Mouse (Mus musculus) central nervous system, embryonic 18 days (tissue): ENCODE results near the gene Tnfrsf25. TPM values are rescaled to one million over a fixed set of nuclear protein-coding genes. Genes with fewer than 3 reads are reported as not detected.

Source experiments
- polyA plus RNA-seq: library from polyadenylated mRNA; depleted of rRNA; stranded (reverse); fragments of >200 nt; gene quantifications from 2 replicates; pipeline ENCODE4 v1.2.3, GENCODE M21; 2012; rRNA removed

Gene Tnfrsf25
- 3.6 and 4.4 TPM in 2 replicates for polyA plus RNA-seq

DNA sequence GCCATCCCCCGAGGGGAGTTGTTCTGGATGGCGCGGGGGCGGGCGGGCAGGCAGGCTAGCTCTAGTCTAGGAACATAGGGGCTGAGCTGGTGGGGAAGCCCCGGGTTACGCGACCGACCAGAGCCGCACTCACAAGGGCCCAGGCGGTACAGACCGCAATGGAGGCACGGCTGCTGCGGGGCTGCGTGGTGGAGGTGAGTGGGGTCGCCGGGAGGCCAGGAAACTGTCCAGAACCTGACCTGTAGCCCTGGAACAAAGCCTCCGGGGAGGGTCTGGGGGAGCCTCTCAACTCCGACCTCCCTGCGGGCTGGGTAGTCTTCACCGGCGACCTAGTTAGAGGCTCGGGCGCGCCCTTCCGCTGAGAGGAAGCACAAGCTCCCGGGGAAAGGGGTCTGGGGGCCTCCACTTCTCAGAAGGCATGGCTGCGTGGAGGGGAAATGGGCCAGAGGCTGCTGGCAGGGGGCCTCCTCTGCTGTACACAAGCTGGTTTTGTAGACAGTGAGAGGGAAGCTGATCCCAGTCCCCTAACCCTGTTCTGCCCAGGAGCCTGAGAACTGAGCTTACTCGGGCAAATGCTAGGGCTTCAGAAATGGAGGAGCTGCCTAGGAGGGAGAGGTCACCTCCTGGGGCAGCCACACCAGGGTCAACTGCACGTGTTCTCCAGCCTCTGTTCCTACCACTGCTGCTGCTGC lies at the start of gene Tnfrsf25:
Gene Tnfrsf25 (plus strand): TSS at position 14 of the 692 bp plus-strand sequence.

DNA sequence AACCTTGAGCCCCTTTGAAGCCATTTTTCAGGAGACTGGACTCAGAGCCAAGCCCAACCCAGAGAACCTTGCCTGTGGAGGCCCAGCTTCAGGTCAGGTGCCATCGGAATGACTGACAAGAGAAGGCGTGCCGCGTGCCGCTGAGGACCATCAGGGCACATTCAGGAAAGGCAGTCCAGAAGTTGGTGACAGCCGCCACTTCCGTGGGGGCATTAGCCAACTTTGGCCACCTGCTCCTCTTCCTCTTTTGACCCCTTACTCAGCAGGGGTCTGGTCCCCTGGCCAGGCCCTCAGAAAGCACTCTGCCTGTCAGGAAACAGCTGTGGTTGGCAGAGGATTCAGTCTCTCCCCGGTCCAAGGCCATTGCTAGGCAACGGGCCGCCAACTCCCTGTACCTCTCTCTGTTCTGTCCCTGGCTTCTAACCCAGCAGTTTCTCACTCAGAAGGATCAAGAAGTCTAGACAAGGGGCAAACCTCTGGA lies 43.6 kb upstream of the Tnfrsf25 start, which contains the start of gene Plekhg5:
Gene Plekhg5 (plus strand): TSS at position 378 of the 481 bp plus-strand sequence.

DNA sequence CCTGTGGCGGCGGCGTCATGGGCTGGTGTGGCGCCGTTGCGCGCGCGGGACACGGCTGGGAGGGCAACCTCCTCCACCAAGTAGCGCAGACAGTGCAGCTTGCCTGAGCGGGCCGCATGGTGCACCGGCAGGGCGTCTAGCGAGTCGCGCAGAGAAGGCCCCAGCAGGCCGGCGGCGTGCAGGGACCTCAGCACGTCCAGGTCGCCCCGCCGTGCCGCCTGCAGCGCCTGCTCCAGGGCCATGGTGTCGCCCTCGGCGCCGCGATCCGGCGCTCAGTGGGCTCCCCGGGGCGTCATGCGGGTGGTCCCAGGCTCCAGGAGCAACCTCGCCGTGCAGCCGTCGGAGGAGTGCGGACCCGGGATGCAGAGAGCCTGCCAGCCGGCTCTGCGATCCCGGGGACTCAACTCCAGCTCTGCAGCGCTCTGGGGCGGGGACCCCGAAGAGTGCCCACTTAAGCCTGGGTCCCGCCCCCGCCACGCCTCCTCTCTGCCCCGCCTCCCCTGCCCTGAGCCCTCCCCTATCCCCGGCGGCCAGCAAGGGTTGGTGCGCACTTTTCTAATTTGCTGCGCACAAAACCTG lies 36.3 kb downstream of the Tnfrsf25 start, which contains the start of gene Espn:
Gene Espn (minus strand): TSS at position 406 of the 579 bp plus-strand sequence.

DNA sequence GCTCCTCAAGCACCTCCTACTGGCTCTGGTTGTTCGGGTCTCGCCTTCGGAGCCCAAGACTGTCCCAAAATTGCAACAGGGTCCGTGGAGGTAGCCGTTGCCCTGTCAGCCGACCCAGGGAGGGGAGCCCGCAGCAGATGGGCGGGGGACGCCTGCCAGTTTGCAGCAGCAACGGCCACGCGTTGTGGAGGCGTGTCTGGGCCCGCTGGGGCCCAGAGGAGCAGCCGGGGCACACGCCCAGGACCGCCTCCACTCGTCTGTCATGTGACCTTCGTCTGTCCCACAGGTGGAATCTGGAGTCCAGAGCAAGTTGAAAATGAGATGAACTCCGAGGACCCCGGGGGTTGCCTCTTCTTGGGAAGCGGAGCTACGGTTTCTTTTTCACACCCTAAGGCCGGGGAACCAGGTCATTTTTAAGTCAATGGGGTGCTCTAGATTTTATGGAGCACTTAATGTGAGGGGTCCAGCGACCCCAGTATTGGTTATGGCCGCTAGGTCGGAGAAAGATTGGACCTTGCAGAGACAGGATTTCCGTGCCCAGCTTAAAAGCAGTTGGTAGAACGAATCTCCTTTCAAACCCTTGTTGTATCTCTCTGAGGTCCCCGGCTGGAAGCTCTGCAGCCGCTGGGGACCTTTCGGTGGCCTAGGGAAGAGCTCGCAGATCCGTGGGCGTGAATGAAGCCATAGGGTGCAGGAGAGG lies 43.0 kb downstream of the Tnfrsf25 start, which contains the start of gene Hes2:
Gene Hes2 (plus strand): TSS at position 283 of the 700 bp plus-strand sequence.

Other genes with a start within 250 kb of the Tnfrsf25 start
- 73.1 and 75.2 TPM in 2 replicates for gene Dnajc11, start 182.2 kb upstream of the Tnfrsf25 start, polyA plus RNA-seq
- 40.3 and 45.0 TPM in 2 replicates for gene Thap3, start 126.9 kb upstream of the Tnfrsf25 start, polyA plus RNA-seq
- gene Phf13, start 119.7 kb upstream of the Tnfrsf25 start, polyA plus RNA-seq = 15.2 and 16.2 TPM in 2 replicates
- gene Klhl21, start 107.1 kb upstream of the Tnfrsf25 start, polyA plus RNA-seq = 4.7 and 4.8 TPM in 2 replicates
- 27.6 and 29.1 TPM in 2 replicates for gene Zbtb48, start 88.3 kb upstream of the Tnfrsf25 start, polyA plus RNA-seq
- 0.45 and 0.56 TPM in 2 replicates for gene Tas1r1, start 77.4 kb upstream of the Tnfrsf25 start, polyA plus RNA-seq
- gene Nol9, start 76.6 kb upstream of the Tnfrsf25 start, polyA plus RNA-seq = 22.1 and 22.2 TPM in 2 replicates
- 13.2 and 14.8 TPM in 2 replicates for gene Plekhg5, start 43.4 kb upstream of the Tnfrsf25 start, polyA plus RNA-seq
- 0.30 and 0.36 TPM in 2 replicates for gene Espn, start 36.4 kb downstream of the Tnfrsf25 start, polyA plus RNA-seq
- gene Hes2, start 42.9 kb downstream of the Tnfrsf25 start, polyA plus RNA-seq = 0.03 and 0.04 TPM in 2 replicates
- 276 and 301 TPM in 2 replicates for gene Acot7, start 62.2 kb downstream of the Tnfrsf25 start, polyA plus RNA-seq
- 39.6 and 45.3 TPM in 2 replicates for gene Gpr153, start 158.3 kb downstream of the Tnfrsf25 start, polyA plus RNA-seq
- gene Hes3, start 175.7 kb downstream of the Tnfrsf25 start, polyA plus RNA-seq = 0.12 and 0.16 TPM in 2 replicates
- gene Icmt, start 181.3 kb downstream of the Tnfrsf25 start, polyA plus RNA-seq = 19.3 and 21.4 TPM in 2 replicates
- 8.8 and 9.8 TPM in 2 replicates for gene Rnf207, start 203.1 kb downstream of the Tnfrsf25 start, polyA plus RNA-seq
- 370 and 387 TPM in 2 replicates for gene Rpl22, start 209.8 kb downstream of the Tnfrsf25 start, polyA plus RNA-seq
- gene Chd5, start 222.7 kb downstream of the Tnfrsf25 start, polyA plus RNA-seq = 40.6 and 48.9 TPM in 2 replicates